Mouse (Mus musculus) cerebellum, adult 2 months (tissue): ENCODE measurements around the gene Npy4r. TPM values are rescaled to one million over a fixed set of nuclear protein-coding genes. Genes with fewer than 3 reads are reported as not detected.

Source experiments
- DNase-seq, 2 experiments: peaks; one replicate each; pipeline ENCODE4 v3.0.0; 2021
- H3K27ac ChIP-seq: fragments of 200-500 bp; 2 replicates; pipeline ENCODE4 v1.5.1; 2012; ENCODE audit warnings: low read length, control low read depth, inconsistent platforms; ENCODE audit not compliant: insufficient read depth
- H3K27me3 ChIP-seq: fragments of 200-500 bp; 2 replicates; pipeline ENCODE4 v1.6.1; 2012; ENCODE audit warnings: inconsistent platforms, mild to moderate bottlenecking, low read length, moderate library complexity; ENCODE audit not compliant: control insufficient read depth, insufficient read depth
- H3K4me1 ChIP-seq: fragments of 200-500 bp; 2 replicates; pipeline ENCODE4 v1.6.1; 2011; ENCODE audit warnings: low read length; ENCODE audit not compliant: control insufficient read depth, insufficient read depth
- H3K4me3 ChIP-seq: fragments of 200-500 bp; replicated peaks from 2 replicates; pipeline ENCODE3; 2011; ENCODE audit warnings: mild to moderate bottlenecking, low read depth, low read length, control low read depth; ENCODE audit not compliant: insufficient read depth
- CTCF ChIP-seq: fragments of 200-500 bp; IDR thresholded peaks from 2 replicates; pipeline ENCODE4 v1.5.1; 2011; ENCODE audit warnings: low read depth, mild to moderate bottlenecking, control low read depth, low read length, moderate library complexity, borderline replicate concordance; ENCODE audit not compliant: insufficient read depth
- POLR2A ChIP-seq: fragments of 200-500 bp; IDR thresholded peaks from 2 replicates; pipeline ENCODE4 v1.6.1; 2011; ENCODE audit warnings: low read length, control low read depth, borderline replicate concordance; ENCODE audit not compliant: insufficient read depth
- WGBS: fragments of 180-500 bp; shearing (Covaris S2); methylation state at CpG from one replicate; pipeline ENCODE4 v1.1.7; 2018; 5-methylcytosine and 5-hydroxymethylcytosine counted together
- polyA plus RNA-seq: library from polyadenylated mRNA; depleted of rRNA; stranded (reverse); fragments of >200 nt; gene quantifications from 2 replicates; pipeline ENCODE4 v1.2.3, GENCODE M21; 2012; rRNA removed

The Npy4r gene
- polyA plus RNA-seq, 1 experiment = 0.18 TPM

DNA sequence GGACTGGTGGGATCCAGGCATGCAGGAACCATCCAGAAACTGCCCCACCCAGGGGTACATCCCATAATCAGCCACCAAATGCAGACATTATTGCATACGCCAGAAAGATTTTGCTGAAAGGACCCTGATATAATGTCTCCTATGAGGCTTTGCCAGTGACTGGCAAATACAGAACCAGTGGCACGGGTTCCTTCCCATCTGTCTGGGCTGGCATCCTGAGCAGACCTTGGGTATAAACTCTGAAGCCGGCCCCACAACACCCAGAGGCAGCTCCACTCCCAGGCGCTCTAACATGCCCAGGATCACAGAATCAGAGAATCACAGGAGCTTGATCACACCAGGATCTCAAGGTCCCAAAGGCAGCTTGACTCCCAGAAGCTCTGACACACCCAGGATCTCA is 38.0 kb downstream of the Npy4r start:
- WGBS = 50% methylated on average over 4 of the region's 4 CpGs
- TF ChIP-seq POLR2A (no peak), CTCF (no peak)
- H3K27ac ChIP-seq = no peak overlapping the region
- no peaks in the 10 kb centered on the region for H3K27me3 ChIP-seq
- H3K4me3 ChIP-seq = no peak overlapping the region
- H3K4me1 ChIP-seq = peaks cover 6% of the 10 kb centered on the region
- DNase-seq = no peak

DNA sequence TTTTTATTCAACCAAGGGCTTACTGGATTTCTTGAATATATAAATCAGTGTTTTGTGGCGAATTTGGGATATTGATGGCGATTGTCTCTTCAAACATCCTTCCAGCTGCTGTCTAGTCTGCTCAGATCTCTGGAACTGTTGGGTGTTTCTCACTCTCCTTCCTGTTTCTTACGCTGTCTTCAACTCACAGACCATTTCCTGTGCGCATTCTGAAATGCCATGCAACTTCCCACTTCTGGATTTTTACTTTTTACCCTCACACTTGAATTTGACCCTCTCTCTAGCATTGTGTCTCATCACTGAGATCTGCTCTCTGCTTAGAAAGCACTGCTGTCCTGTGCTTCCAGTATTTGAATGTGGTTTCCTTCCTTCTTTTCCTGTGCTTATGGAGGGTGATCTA is 44.7 kb downstream of the Npy4r start:
- DNase-seq = no peak
- H3K4me3 ChIP-seq = no peak overlapping the region
- no peak overlapping the region for H3K27ac ChIP-seq
- TF ChIP-seq POLR2A (no peak), CTCF (no peak)
- WGBS = 90% methylated on average over 4 of the region's 4 CpGs
- no peaks in the 10 kb centered on the region for H3K27me3 ChIP-seq
- H3K4me1 ChIP-seq = no peaks in the 10 kb centered on the region

DNA sequence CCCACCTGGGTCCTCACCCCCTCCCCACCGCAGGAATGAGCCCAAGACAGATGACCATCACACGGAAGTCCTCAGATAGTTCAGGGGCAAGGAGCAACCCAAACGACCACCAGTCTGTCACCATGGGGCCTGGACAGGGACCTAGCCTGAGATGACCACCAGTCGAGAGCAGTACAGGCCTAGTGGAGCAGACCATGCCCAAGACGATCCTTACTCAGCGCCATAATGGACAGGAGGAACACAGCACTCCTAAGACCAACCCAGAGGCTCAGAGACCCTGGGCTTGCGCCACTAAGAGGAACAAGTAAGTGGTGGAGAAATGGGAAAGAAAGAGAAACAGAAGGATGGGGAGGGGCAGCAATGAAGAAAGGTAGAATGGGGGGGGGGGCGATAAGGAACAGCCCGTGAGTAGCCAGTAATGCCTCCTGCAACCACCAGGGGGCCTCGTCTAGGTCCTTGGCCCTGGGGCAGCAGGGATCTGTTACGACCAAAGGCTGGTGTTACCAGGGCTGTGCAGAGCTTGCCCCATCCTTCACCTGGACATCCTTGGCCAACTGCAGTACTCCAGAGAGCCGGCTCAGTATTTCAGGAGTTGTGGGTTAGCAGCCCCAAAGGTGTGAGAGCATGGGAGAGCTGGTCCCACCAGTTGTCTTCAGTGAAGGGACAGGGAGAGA is 45.8 kb downstream of the Npy4r start:
- H3K4me3 ChIP-seq = no peak overlapping the region
- WGBS = 70% methylated on average over 11 of the region's 12 CpGs

GRCm38 (mm10) chr14:34104892-34105291 is 47.4 kb downstream of the Npy4r start:
- peak; percentile 61 to 65 for DNase-seq
- no peak overlapping the region for H3K27ac ChIP-seq
- no peak for TF ChIP-seq POLR2A
- TF ChIP-seq CTCF = peak; percentile 72
- H3K27me3 ChIP-seq = no peaks in the 10 kb centered on the region
- WGBS = 21% methylated on average over 8 of the region's 8 CpGs
- no peaks in the 10 kb centered on the region for H3K4me1 ChIP-seq
- H3K4me3 ChIP-seq = no peak overlapping the region

More for the DNA sequence above, 45.8 kb downstream of the Npy4r start:
- Histone ChIP-seq H3K4me1 (no peaks in the 10 kb centered on the region), H3K27me3 (no peaks in the 10 kb centered on the region), H3K27ac (no peak overlapping the region)
- peak in 1 of 2 experiments; percentile 22 for DNase-seq
- TF ChIP-seq CTCF (peak; percentile 43; the same call in 1 of the 2 replicates), POLR2A (no peak)

DNA sequence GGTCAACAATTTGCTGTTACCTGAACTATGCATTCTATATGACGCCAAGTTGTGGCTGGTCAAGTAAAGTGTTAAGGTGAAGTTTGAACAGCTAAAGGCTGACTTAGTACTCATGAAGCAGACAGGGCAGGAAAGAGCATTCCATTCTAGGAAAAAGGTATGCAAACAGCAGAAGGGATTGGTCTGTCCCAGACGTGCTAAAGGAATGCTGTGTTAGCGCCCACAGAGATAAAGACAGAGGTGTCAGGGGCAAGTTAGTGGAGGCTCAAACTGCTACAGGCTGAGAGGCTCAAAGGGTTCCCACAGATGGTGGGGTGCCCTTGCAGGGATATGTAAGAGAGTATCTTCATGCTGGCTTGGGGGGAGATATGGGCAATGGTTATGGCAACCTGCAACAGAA is 48.4 kb downstream of the Npy4r start:
- no peaks in the 10 kb centered on the region for H3K4me1 ChIP-seq
- TF ChIP-seq CTCF = no peak
- TF ChIP-seq POLR2A = no peak
- DNase-seq = no peak
- H3K27ac ChIP-seq = no peak overlapping the region
- 97% methylated on average over 3 of the region's 3 CpGs for WGBS
- no peak overlapping the region for H3K4me3 ChIP-seq
- no peaks in the 10 kb centered on the region for H3K27me3 ChIP-seq

- TF ChIP-seq POLR2A (no peak), CTCF (no peak)
- no peak for DNase-seq
- Histone ChIP-seq H3K27me3 (no peaks in the 10 kb centered on the region), H3K4me3 (no peak within 1 kb of the TSS), H3K4me1 (no peaks in the 10 kb centered on the region), H3K27ac (no peak within 1 kb of the TSS)
- 82% methylated on average over 5 of the region's 5 CpGs for whole genome bisulfite sequencing
Measured at GRCm38 (mm10) chr14:34102601-34103000, 49.7 kb downstream of the Npy4r start, which contains the start of gene A630023A22Rik. Gene A630023A22Rik (minus strand): TSS chr14:34102754.

DNA sequence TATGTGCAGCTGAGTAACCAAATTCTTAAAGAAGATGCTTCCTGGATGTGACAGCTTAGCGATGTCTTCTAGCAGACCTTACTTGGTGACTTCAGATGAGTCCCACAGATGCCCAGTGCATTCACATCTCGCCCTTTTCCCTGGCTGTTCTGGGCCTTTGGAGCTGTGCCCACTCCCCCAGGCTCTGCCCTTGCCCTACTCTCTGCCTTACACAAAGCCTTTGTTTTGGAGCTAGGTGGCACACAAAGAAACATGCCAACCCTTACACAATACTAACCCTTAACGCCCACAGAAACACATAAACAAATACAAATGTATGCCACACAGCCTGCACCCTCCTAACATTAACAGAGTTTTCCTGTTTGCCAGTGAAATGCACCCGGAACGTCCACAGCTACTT is 56.1 kb downstream of the Npy4r start:
- Histone ChIP-seq H3K27ac (no peak overlapping the region), H3K4me1 (no peaks in the 10 kb centered on the region), H3K4me3 (no peak overlapping the region), H3K27me3 (no peaks in the 10 kb centered on the region)
- no peak for DNase-seq
- WGBS = 65% methylated on average over 5 of the region's 5 CpGs
- TF ChIP-seq POLR2A = no peak
- TF ChIP-seq CTCF = no peak

Other genes starting within 250 kb of the Npy4r start
- 39.3 and 59.5 TPM in 2 replicates for gene Gdf10, start 228.9 kb downstream of the Npy4r start, polyA plus RNA-seq
- 0.03 TPM in 1 of 2 replicates, not detected in the other for gene Gdf2, start 211.4 kb downstream of the Npy4r start, polyA plus RNA-seq
- gene Rbp3, start 198.5 kb downstream of the Npy4r start, polyA plus RNA-seq = 0.05 TPM in 1 of 2 replicates, not detected in the other
- gene Zfp488, start 173.7 kb downstream of the Npy4r start, polyA plus RNA-seq = 2.1 and 2.3 TPM in 2 replicates
- gene Gm30083, start 137.3 kb downstream of the Npy4r start, polyA plus RNA-seq = not detected in 2 replicates
- not detected in 2 replicates for gene Gm5460, start 135.7 kb downstream of the Npy4r start, polyA plus RNA-seq
- gene Antxrl, start 99.8 kb downstream of the Npy4r start, polyA plus RNA-seq = not detected in 2 replicates
- gene Anxa8, start 66.5 kb downstream of the Npy4r start, polyA plus RNA-seq = 0.18 and 0.49 TPM in 2 replicates
- gene A630023A22Rik, start 49.7 kb downstream of the Npy4r start, polyA plus RNA-seq = not detected in 2 replicates
- gene Gprin2, start 49.2 kb upstream of the Npy4r start, polyA plus RNA-seq = 1.5 and 1.6 TPM in 2 replicates
- 0.56 and 0.92 TPM in 2 replicates for gene Syt15, start 67.1 kb upstream of the Npy4r start, polyA plus RNA-seq
- gene Shld2, start 158.0 kb upstream of the Npy4r start, polyA plus RNA-seq = 4.3 and 4.5 TPM in 2 replicates
- 192 and 196 TPM in 2 replicates for gene Glud1, start 158.2 kb upstream of the Npy4r start, polyA plus RNA-seq
- gene Fam25c, start 202.9 kb upstream of the Npy4r start, polyA plus RNA-seq = not detected in 2 replicates
- 132 and 163 TPM in 2 replicates for gene Sncg, start 222.3 kb upstream of the Npy4r start, polyA plus RNA-seq
- 2.4 and 3.6 TPM in 2 replicates for gene Mmrn2, start 223.0 kb upstream of the Npy4r start, polyA plus RNA-seq